Mouse (Mus musculus) erythroblast, adult 5-6 weeks (primary cell): Measurements from ENCODE around the gene Ntmt1. TPM values are rescaled to one million over a fixed set of nuclear protein-coding genes. Genes with fewer than 3 reads are reported as not detected.
A peak's percentile ranks its signal among the peaks of the same experiment; 100 is the strongest.

ENCODE experiments used
- ATAC-seq: replicated peaks from 2 replicates; pipeline ENCODE4 v1.8.0; 2016; ENCODE audit warnings: moderate number of reproducible peaks, mild to moderate bottlenecking, moderate TSS enrichment, inconsistent platforms; ENCODE audit not compliant: poor library complexity, low FRiP score, severe bottlenecking
- total RNA-seq, 2 experiments: library from RNA; stranded (forward) in 1 of 2; stranded (reverse) in 1 of 2; fragments of 150-400 nt in 1 of 2; fragments of 200-764, 138-1000 nt in 1 of 2; gene quantifications; 2 replicates each; pipeline versions ENCODE4 v1.2.3 to v1.2.4; 2015 to 2017; ENCODE audit warnings: low replicate concordance in 2 of 2

Ntmt1 gene
- total RNA-seq, 2 experiments from 2014 or later = 2.7 to 3.9 TPM

DNA sequence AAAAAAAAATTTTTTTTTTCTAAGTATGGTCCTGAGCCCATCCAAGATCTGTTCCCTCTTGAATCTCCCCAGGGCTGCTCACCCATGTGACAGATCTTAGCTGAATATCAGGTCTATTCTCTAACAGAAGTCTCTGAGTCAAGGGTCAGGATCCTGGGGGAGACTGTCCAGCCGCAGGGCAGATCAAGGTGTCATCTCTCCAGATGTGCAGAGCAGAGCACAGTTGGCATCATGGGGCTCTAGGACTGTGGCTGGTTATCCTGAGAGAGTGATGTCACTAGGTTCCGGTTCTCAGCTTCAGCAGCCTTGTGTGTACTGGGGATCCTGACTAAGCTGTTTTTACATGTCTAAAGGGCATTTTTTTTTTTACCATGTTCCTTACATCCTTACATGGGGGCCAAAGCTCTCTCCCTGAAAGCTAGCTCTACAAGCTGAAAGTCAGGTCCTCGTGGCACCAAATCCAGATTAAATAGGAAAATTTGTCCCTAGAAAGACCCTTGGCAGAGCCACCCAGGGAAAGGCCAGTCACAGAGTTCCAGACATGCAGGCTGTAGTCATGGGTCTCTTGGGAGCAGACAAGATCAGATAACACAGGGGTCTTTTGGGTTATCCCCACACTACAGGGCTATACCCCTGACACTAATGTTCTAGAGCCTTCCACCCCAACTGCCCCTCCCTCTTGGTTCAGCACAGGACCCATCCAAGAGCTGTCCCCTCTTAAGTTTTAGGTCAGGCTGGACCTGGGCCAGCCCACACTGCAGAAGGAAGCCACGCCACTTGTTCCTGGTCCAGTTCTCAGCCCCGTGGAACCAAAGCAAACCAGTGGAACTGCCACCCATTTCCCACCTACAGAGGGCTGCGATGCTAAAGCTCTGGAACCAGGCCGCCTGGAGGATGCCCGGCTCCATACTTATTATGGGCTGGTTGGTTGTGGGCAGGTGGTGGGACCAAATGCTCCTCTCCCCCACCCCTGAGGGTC, 25.0 kb upstream of the Ntmt1 start:
- no peak for ATAC-seq

DNA sequence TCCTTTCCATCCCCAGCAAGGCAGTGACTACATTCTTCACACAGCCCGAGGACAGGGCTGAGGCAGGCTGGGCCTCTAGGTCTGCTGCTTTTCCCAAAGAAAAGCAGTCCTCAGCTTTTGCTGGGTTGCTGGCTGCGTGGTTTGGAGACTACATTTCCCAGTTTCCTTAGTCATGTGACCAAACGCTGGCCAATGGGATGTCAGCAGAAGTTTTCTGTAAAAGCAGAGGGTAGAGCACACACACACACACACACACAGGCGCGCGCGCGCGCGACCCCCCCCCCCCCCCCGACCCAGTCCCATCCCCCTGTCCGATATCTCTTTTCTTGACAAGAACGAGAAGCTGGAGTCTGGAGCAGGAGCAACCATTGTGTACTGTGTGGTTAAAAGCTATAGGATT, 24.3 kb upstream of the Ntmt1 start:
- 0 out of 2 replicates have a peak, but pooled peaks have one; percentile 22 for ATAC-seq

DNA sequence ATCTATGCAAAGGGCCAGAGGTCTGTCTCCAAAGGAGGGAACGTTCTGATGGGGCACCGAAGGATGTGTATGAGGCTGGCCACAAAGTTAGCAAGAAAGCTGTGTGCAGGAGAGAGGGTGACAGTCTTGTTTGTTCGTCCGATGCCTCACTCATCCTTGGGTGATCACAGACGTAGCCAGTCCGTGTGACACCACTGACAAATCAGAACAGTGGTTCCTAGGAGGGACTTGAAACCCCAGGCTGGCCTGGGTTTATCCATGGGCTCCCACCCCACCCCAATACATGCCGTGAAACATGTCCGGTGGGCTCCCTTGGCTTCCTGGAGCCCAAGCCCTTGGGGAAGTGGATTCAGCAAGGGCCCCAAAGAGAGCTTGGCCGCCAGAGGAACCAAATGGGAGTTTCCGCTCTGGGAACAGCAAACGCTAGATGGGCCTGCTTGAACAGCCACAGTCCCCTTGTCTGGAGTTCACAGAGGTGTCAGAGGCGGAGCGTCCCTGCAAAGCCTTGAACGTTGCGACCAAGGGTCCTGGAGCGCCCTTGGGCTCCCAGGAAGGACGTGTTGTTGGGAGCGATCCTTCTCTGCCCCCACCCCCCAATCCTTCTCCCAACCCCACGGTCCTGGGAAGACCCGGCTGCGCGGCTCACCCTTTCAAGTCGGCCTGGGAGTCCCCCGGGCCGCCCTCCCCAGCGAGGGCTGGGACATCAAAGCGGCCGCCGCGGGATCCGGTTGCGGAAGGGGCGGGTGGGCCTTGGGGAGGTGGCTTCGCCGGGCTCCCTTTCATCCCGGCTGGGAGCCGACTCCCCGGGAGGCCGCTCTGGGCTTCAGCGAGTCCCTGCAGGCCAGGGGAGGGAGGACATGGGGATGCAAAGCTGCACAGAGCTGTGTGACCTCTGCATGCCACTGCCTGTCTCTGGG, 23.3 kb upstream of the Ntmt1 start:
- no peak for ATAC-seq

DNA sequence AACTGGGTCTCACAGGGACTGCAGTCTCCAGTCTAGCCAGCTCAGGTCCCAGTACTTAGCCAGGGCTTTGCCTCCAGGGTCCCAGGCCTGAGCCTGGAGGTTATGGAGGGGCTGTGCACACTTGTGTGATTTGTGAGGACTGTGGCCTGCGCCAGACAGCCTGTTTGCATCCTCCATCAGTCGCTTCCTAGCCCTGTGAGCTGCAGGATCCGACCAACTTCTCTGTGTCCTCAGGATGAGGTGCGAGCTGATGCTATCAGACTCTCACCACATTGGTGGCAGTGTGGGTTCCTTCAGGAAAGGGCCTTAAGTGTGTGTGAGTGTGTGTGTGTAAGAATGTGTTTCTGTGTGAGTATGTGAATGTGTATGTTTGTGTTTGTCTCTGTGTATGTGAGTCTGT, 20.2 kb upstream of the Ntmt1 start:
- ATAC-seq = no peak

DNA sequence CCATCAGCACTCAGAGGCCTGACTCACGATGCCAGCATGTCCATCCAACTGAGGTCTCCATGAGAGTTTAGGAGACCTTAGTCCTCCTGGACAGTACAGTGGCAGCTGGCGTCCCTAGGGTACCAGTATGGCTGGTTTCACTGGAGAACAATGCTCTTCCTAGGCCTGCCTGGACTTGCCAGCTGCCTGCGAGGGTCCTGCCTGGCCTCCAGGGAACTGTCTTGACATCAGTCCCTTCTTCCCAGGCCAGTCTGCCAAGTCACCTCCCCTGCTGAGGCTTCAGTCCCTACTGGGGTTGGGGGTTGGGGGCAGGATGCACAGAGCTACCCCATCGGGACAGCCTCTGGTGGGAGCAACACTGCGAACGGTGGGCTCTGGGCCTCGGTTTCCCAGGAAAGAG, 15.6 kb upstream of the Ntmt1 start:
- ATAC-seq = no peak

DNA sequence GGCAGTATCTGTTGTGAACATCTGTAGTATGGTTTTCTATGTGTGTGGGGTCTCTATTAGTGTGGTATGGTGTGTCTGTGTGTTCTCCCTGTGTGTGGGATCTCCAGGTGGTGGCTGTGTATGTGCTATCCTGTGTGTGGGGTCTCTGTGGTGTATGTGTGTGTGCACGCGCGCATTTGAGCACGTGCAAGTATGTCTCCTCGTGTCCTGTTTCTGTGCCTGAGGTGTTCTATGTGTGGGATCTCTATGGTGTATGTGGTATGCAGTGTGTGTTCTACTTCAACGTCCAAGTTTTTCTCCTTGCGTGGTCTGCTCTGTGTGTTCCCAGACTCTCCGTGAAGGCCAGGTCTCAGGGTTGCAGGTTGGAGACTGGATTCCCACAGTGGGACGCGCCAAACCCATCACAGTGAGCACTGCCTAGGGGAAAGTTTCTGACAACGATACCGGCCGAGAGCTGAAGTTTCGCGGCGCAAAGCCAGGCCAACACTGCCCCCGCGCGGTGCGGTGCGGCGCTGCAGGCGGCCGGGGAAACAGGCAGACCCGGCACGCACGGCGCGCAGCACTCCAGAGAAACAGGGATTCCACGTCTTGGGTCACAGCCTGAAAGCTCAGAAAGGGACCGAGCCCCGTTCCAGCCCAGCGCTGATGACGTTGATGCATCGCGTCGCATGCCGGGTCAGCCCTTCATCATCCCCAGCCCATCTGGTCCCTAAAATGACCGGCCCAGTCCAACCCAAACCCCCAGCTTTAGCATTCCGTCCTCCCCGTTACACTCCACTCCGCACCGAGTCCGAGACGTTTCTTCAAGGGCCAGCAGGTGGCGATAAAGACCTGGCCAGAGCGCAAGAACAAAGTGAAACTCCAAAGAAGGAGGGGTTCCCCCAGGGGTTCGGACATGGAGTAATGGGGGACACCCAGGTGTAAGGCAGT, 13.2 kb upstream of the Ntmt1 start:
- peak; percentile 81 for ATAC-seq

DNA sequence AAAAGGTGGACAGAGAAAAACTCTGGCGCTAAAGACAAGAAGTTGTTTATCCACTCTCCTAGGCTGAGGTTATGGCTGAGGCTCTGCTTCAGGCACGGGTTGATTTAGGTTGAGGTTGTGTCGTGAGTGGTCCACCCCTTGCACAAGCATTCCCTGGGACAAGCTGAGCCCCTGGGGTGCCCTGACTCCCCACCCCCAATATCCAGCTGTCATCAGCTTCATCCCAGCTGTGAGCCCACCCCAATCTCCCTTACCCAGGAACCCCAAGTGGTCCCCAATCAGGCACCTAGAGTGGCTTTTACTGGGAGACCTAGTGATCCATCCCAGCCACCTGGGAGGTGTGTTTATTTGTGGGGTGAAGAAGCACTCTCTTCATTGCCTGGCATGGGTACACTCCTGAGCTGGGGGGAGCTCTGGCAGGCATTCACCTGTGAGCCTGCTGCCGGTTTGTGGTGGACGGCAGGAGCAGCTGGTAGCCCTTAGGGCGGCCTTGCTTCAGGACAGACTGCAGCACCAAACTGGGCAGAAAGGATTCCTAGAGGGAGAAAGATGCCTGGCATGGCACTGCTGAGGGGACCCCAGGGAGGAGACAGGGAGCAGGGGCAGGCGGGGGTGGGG, 12.2 kb upstream of the Ntmt1 start:
- no peak for ATAC-seq

DNA sequence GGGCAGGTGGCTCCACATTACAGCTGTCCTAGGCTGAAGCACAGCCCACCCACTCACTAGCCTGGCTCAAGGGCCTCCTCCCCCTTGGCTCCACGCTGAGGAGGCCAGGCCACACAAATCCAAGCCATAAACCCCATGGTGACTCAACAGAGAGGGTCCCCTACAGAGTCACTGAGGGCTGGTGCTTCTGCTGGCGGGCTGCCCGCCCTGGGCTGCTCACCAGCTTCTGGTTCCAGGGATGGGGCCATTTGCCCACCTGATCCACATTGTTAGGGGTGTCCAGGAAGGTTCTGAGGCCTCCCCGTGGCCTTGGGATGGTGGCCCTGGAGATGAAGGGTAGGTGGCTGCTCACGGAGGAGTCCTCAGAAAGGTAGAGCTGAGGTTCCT, 11.7 kb upstream of the Ntmt1 start:
- no peak for ATAC-seq

DNA sequence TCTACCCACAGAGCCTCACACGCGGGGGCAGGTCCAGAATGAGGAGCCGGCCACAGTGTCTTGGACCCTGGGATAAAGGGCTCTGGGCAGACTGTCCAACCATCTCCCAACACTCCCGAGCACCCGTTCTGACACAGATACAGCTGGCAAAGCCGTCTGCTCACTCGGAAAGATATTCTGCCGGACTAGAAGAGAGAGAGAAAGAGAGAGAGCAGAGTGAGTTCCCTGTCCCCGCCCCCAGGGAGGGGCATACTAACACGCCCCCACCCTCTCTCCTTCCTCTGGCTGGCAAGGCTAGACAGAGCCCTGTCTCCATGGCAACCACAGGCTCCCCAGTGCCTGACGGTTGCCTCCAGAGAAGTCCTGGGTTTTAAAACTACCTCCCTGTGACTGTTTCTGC, 11.2 kb upstream of the Ntmt1 start:
- no peak for ATAC-seq

DNA sequence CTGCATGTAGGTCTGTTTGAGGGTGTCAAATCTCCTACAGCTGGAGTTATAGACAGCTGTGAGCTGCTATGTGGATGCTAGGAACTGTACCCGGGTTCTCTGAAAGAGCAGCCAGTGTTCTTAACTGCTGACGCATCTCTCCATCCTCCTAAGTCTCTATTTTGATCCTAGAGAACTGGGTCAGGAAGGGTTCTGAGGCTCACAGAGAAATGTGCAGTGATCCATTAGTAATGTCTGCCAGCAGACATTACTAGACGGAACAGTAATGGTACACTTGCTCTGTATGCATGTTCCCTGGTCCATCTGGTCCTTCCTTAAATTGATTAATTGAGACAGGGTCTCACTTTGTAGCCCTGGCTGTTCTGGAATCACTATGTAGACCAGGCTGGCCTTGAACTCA, 8.2 kb upstream of the Ntmt1 start:
- ATAC-seq = no peak

DNA sequence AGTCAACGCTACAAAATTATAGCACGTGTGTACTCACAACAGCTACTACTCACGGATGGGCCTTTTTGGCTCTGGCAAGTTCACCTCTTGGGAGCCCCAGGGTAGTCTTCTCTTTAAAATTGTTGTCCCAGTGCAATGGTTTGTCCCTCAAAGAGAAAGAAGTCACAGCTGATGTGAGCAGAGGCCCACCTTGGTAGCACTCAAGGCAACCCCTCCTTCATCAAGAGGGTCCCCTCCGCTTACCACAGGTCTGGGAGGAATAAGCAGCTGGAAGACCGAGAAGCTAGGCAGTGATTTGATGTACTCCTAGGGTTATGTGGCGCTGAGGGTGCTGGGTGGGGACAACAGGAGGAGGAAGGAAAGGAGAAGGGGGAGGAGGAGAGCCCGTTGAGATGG, 7.0 kb upstream of the Ntmt1 start:
- no peak for ATAC-seq

DNA sequence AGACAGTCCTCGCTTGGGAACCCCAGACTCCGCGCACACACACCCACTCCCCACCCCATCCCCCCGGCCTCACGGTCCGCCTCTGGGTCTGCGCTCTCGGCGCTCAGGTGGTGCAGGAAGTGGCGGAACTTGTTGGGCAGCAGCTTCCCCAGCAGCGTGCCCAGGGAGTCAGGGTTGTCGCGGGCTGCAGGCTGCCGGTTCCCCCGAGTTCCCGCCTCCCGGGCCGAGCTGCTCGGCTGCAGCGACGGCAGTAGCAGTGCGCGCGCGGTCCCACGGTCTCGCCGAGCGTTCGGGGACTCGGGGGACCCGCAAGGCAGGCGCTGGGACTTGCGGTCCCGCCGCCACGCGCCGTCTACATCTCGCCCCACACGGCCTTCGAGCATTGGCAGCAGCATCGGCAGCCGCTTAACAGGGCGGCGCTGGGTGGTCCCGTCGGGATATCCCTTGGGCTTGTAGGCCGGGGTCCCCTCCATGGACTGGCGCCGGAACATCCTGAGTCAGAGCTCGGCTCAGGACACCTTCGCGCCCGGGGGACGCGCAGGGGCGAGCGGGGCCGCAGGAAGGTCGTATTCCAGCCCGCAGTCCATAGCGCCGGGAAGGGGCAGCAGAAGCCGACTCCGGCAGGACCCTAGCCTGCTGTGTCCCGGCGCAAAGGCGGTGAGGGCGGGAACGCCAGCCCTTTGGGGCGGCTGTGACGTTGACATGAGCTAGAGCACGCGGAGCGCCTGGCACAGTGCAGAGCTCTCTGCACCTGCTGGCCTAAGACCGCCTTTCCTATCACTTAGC, 6.4 kb upstream of the Ntmt1 start:
- no peak for ATAC-seq

DNA sequence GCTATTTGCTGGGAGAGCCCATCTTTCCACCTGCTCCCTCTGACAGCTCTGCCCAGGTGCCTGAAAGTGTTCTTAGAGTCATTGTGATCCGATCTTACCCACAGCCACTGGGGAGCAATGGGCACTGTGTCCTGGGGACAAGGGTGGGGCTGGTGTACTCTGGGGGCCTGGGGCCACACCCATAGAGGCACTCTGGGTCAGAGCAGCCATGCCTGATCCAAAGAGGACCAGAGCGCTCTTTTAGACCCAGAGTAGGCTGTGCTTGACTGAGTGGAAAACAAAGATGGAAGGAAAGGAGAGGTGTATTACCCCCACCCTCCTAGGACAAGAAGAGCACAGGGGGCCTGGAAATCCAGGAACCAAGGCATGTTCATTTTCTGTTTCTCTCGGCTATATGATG, 4.0 kb upstream of the Ntmt1 start, which contains the start of gene 1700001O22Rik:
TSS of gene 1700001O22Rik (minus strand) at position 58 of the 400 bp plus-strand sequence.
- ATAC-seq = no peak

DNA sequence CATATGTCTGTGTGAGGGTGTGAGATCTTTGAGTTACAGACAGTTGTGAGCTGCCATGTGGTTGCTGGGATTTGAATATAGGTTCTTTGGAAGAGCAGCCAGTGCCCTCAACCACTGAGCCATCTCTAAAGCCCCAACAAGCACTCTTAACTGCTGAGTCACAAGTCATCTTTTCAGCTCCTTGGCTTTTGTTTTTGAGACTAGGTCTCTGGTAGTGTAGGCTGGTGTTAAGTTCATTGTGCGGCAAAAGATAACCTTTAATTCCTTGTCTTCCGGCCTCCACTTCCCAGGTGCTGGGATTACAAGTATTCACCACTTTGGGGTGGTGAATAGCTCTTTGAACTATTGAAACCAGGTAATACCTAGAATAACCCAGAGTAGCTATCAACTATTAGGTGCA, 1.6 kb upstream of the Ntmt1 start:
- ATAC-seq = no peak

DNA sequence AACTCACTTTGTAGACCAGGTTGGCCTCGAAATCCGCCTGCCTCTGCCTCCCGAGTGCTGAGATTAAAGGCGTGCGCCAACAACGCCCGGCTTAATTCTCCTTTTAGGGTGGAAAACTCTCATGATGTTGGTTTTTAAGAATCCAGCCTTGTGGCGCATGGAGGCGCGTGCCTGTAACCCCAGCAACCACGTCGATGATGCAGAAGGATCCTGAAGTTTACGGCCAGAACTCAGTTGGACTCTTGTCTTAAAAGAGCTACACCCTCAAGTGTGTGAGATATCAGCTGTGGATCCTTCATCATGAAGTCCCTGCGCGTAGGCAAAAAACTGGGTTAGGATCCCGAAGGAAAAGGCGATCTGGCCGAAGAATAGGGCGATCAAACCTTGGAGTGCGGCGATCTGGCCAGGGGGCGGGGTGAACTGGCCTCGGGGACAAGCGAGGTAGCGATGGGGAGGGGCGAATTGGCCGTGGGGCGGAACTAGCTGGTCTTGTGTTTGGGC, 429 bp upstream of the Ntmt1 start:
- ATAC-seq = peak; percentile 37

DNA sequence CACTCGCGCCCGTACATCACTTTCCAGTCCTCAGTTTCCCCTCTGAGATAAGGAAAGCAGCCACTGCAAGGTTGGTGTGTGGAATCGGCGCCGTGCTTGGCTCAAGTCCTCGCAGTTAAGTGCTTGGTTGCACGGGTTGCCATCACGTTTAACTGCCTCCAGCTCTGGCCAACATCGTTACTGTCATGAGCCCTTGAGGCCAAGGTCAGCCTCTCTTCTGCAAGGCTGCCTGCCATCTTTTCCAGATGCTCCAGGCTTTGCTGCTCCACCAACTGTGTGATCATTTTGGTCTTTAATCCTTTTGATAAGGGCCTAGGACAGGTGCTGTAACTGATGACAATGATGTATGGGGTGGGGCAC, 650 bp downstream of the Ntmt1 start:
- no peak for ATAC-seq

DNA sequence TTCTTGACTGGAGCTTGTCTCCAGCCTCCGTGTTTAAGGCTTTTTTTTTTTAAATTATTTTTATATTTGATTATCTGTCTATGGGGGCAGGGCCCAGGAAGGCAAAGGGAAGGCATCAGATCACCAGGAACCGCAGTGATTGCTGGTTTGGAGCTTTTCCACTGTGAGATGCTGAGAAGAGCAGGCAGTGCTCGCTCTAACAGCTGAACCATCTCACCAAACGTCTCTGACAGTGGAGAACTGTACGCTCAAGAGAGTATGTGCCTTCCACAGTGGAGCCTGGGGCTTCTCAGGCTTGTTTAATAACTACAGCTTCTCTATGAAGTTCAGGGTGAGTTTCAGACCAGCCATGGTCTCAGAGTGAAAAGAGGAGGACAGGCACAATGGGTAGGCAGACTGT, 1.9 kb downstream of the Ntmt1 start:
- no peak for ATAC-seq

DNA sequence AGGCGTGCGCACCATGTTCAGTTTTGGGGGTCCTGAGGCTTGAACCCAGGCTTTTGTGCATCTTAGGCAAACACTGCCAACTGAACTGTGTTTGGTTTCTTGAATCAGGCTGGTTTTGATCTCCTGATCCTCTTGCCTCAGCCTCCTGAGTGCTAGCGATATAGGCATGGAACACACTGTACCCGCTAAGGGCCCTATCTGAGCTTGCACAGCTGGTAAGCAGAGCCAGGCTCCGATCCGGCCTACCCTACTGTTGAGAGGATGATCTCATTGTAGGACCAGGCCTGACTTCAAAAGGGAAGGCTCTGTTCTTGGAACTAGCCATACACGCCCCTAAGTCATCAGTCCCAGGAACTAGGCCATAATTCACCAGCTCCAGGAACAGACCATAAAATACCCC, 2.9 kb downstream of the Ntmt1 start:
- no peak for ATAC-seq
